Mouse (Mus musculus) embryonic stem cell, embryonic (primary cell): Measurements from ENCODE around the gene Fer.

Experiments
- CTCF ChIA-PET, 4 experiments: fragments of 300-600 bp in 2 of 4; fragments of 350-600 bp in 2 of 4; sonication (Branson Sonifier 250); formaldehyde crosslinking; loops; one replicate each; lab custom pipeline; 2022; ENCODE audit warnings: inconsistent platforms in 2 of 4; lab: Charles Lee
- POLR2A ChIA-PET, 4 experiments: fragments of 300-600 bp in 2 of 4; fragments of 350-600 bp in 2 of 4; sonication (Branson Sonifier 250); formaldehyde crosslinking; loops; one replicate each; lab custom pipeline; 2022; ENCODE audit warnings: antibody characterized with exemption in 4 of 4, inconsistent platforms in 1 of 4; lab: Charles Lee

Fer gene

GRCm38 (mm10) chr17:64018240-64018639, 155.4 kb downstream of the Fer start:
- ChIA-PET CTCF (no interaction called here), POLR2A (no interaction called here)

- ChIA-PET POLR2A (no interaction called here), CTCF (no interaction called here)
Observed at GRCm38 (mm10) chr17:64018870-64019269, 156.0 kb downstream of the Fer start.

GRCm38 (mm10) chr17:64019646-64020045, 156.8 kb downstream of the Fer start:
- POLR2A ChIA-PET: no interaction called here
- CTCF ChIA-PET: no interaction called here

GRCm38 (mm10) chr17:64026485-64026884, 163.6 kb downstream of the Fer start:
- POLR2A ChIA-PET: no interaction called here
- CTCF ChIA-PET: interaction anchor here in 3 of 4 experiments (0.9 to 1.2 kb wide), 3 partner anchors 143 to 349 kb away, joined by 3 to 4 read pairs (median 3); no protein-coding TSS in a partner anchor

GRCm38 (mm10) chr17:64041771-64042170, 178.9 kb downstream of the Fer start:
- ChIA-PET CTCF (no interaction called here), POLR2A (no interaction called here)

- ChIA-PET POLR2A (no interaction called here), CTCF (no interaction called here)
Observed at GRCm38 (mm10) chr17:64045326-64045725, 182.5 kb downstream of the Fer start.

GRCm38 (mm10) chr17:64046557-64046956, 183.7 kb downstream of the Fer start:
- ChIA-PET CTCF (interaction anchor here in 1 of 4 experiments (0.6 kb wide), 1 partner anchor 136 kb away, joined by 4 read pairs; no protein-coding TSS in a partner anchor), POLR2A (interaction anchor here in 1 of 4 experiments (1.4 kb wide), 1 partner anchor 33 kb away, joined by 3 read pairs; no protein-coding TSS in a partner anchor)

GRCm38 (mm10) chr17:64050911-64051310, 188.0 kb downstream of the Fer start:
- ChIA-PET CTCF (no interaction called here), POLR2A (no interaction called here)

- CTCF ChIA-PET: no interaction called here
- POLR2A ChIA-PET: interaction anchor here in 2 of 4 experiments (0.6 to 1.2 kb wide), 3 partner anchors 13 to 413 kb away, joined by 3 to 6 read pairs (median 4); no protein-coding TSS in a partner anchor
Observed at GRCm38 (mm10) chr17:64053636-64054035, 190.8 kb downstream of the Fer start.

GRCm38 (mm10) chr17:64060529-64060928, 197.7 kb downstream of the Fer start:
- POLR2A ChIA-PET: interaction anchor here in 1 of 4 experiments (0.7 to 1.2 kb wide), 2 partner anchors 32 to 198 kb away, joined by 3 read pairs; partner anchors contain the start of genes A930002H24Rik and Fer
- CTCF ChIA-PET: interaction anchor here in 1 of 4 experiments (0.6 kb wide), 1 partner anchor 100 kb away, joined by 11 read pairs; no protein-coding TSS in a partner anchor

GRCm38 (mm10) chr17:64065243-64065642, 202.4 kb downstream of the Fer start:
- ChIA-PET POLR2A (interaction anchor here in 1 of 4 experiments (1.7 kb wide), 1 partner anchor 10 kb away, joined by 5 read pairs; no protein-coding TSS in a partner anchor), CTCF (no interaction called here)

GRCm38 (mm10) chr17:64077392-64077791, 214.5 kb downstream of the Fer start:
- ChIA-PET CTCF (no interaction called here), POLR2A (interaction anchor here in 1 of 4 experiments (1.0 kb wide), 2 partner anchors 16 to 55 kb away, joined by 3 read pairs; no protein-coding TSS in a partner anchor)

GRCm38 (mm10) chr17:64084751-64085150, 221.9 kb downstream of the Fer start:
- CTCF ChIA-PET: no interaction called here
- POLR2A ChIA-PET: no interaction called here

- POLR2A ChIA-PET: interaction anchor here in 1 of 4 experiments (0.8 kb wide), 1 partner anchor 388 kb away, joined by 8 read pairs; no protein-coding TSS in a partner anchor
- CTCF ChIA-PET: no interaction called here
Observed at GRCm38 (mm10) chr17:64085493-64085892, 222.6 kb downstream of the Fer start.

- POLR2A ChIA-PET: interaction anchor here in 2 of 4 experiments (0.7 kb wide), 2 partner anchors 31 to 148 kb away, joined by 4 read pairs; no protein-coding TSS in a partner anchor
- CTCF ChIA-PET: no interaction called here
Observed at GRCm38 (mm10) chr17:64086875-64087608, 224.2 kb downstream of the Fer start.

GRCm38 (mm10) chr17:64087871-64088270, 225.0 kb downstream of the Fer start:
- POLR2A ChIA-PET: interaction anchor here in 2 of 4 experiments (0.7 kb wide), 2 partner anchors 32 to 149 kb away, joined by 4 read pairs; no protein-coding TSS in a partner anchor
- CTCF ChIA-PET: no interaction called here

GRCm38 (mm10) chr17:64093716-64094115, 230.9 kb downstream of the Fer start:
- POLR2A ChIA-PET: interaction anchor here in 1 of 4 experiments (1.2 kb wide), 1 partner anchor 16 kb away, joined by 3 read pairs; no protein-coding TSS in a partner anchor
- CTCF ChIA-PET: no interaction called here

- ChIA-PET POLR2A (no interaction called here), CTCF (no interaction called here)
Observed at GRCm38 (mm10) chr17:64096811-64097210, 233.9 kb downstream of the Fer start.

- ChIA-PET CTCF (no interaction called here), POLR2A (interaction anchor here in 1 of 4 experiments (0.9 kb wide), 1 partner anchor 48 kb away, joined by 3 read pairs; no protein-coding TSS in a partner anchor)
Observed at GRCm38 (mm10) chr17:64097788-64098359, 235.0 kb downstream of the Fer start.
